ENCODE assay signal across 8 mouse cellular contexts in the genomic region with DNA sequence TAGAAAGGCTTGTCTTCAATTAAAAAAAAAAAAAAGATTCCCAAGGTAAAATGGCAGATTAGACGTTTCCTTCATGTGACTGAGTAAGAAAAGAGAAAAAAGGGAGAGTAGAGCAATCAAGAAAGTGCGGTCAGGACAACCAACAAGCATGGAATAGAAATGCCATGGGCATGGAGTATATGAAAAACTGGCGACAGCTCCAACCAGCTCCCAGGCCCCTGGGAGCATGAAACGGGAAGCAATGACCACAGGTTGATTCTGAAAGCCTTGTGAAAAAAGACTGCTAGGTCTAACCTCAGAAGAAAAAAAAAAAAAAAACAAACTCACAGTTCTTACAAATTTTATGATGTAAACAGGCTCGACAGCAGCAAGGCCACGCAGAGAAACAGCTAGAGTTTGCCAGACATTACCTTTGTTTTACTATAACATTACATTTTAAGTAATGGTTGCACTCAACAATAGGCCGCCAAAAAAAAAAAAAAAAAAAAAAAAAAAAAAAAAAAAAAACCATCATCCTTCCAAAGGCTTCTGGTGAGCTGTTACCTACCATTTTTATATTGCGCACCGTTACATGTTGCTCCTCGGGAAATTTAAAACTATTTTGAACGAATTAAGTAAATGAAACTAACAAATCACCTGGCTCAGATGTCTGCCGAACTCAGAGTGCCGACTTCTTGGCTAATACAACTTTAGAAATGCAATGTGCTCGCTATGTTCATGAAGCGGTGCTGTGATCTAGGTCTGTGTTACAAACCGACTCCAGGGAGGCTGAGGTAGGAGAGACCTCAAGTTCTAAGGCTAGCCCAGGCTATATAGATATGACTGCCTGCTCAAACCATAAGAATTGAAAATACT. TPM values are rescaled to one million over a fixed set of nuclear protein-coding genes. Genes with fewer than 3 reads are reported as not detected.
DNase-seq lines count a peak whose midpoint lies in the region; ATAC-seq and TF ChIP-seq lines count a peak whose summit lies in the region.

No protein-coding gene starts in this region.

- no peaks in the 10 kb centered on the region for H3K27me3 ChIP-seq in forebrain, embryonic 14.5 days (replicated peaks; ENCODE audit: control insufficient read depth, insufficient read depth, low read length)
- H3K27me3 ChIP-seq in liver, embryonic 12.5 days (replicated peaks), result no peaks in the 10 kb centered on the region
- no peaks in the 10 kb centered on the region for H3K27me3 ChIP-seq in stomach, postnatal 0 days (ENCODE audit: control insufficient read depth, insufficient read depth, low read length)

- no peaks in the 10 kb centered on the region for H3K36me3 ChIP-seq in forebrain, embryonic 14.5 days (ENCODE audit: control insufficient read depth, insufficient read depth, low read length)
- no peaks in the 10 kb centered on the region for H3K36me3 ChIP-seq in liver, embryonic 12.5 days
- H3K36me3 ChIP-seq in stomach, postnatal 0 days (ENCODE audit: control insufficient read depth, insufficient read depth, low read length), result no peaks in the 10 kb centered on the region

- no peak for ATAC-seq in forebrain, embryonic 14.5 days
- peak; percentile 48; the same call in 1 of the 2 replicates for ATAC-seq in liver, embryonic 12.5 days
- ATAC-seq in stomach, postnatal 0 days (ENCODE audit: low FRiP score, low TSS enrichment), result no peak

- peaks cover 5% of the 10 kb centered on the region; the same call in 1 of the 2 replicates for H3K4me1 ChIP-seq in forebrain, embryonic 14.5 days (ENCODE audit: control insufficient read depth, insufficient read depth, low read length)
- H3K4me1 ChIP-seq in liver, embryonic 12.5 days, result peaks cover 23% of the 10 kb centered on the region
- no peaks in the 10 kb centered on the region for H3K4me1 ChIP-seq in stomach, postnatal 0 days (replicated peaks; ENCODE audit: control insufficient read depth, insufficient read depth)

- no peak for TF ChIP-seq CTCF in layer of hippocampus, adult 2 months (conservative IDR thresholded peaks at IDR 0.05)
- TF ChIP-seq CTCF in stomach, postnatal 0 days (IDR thresholded peaks at IDR 0.05; ENCODE audit: low read depth), result no peak

- peak overlapping the region; percentile 89; the same call in 1 of the 2 replicates for H3K9ac ChIP-seq in forebrain, embryonic 14.5 days (ENCODE audit: low read length)
- H3K9ac ChIP-seq in liver, embryonic 12.5 days, result peak overlapping the region; percentile 93
- peak overlapping the region; percentile 5 for H3K9ac ChIP-seq in stomach, postnatal 0 days (ENCODE audit: low read length)

- peak overlapping the region; percentile 100; the same call in 1 of the 2 replicates for H3K27ac ChIP-seq in layer of hippocampus, adult 2 months
- 0 out of 2 replicates have a peak overlapping the region, but pooled peaks have one; percentile 52 for H3K27ac ChIP-seq in forebrain, embryonic 14.5 days (ENCODE audit: low read depth, low read length)
- H3K27ac ChIP-seq in liver, embryonic 12.5 days, result peak overlapping the region; percentile 98
- peak overlapping the region; percentile 99; the same call in 1 of the 2 replicates for H3K27ac ChIP-seq in stomach, postnatal 0 days (replicated peaks)

- TF ChIP-seq EP300 in stomach, postnatal 0 days (optimal IDR thresholded peaks at IDR 0.05), result no peak

- H3K4me3 ChIP-seq in layer of hippocampus, adult 2 months, result peak overlapping the region; percentile 98
- peak overlapping the region; percentile 90 for H3K4me3 ChIP-seq in forebrain, embryonic 14.5 days (ENCODE audit: low read depth, low read length)
- peak overlapping the region; percentile 83 for H3K4me3 ChIP-seq in liver, embryonic 12.5 days
- H3K4me3 ChIP-seq in stomach, postnatal 0 days (ENCODE audit: low read depth, low read length), result peak overlapping the region; percentile 92

- no peaks in the 10 kb centered on the region for H3K9me3 ChIP-seq in forebrain, embryonic 14.5 days (replicated peaks; ENCODE audit: control insufficient read depth, low read length)
- no peaks in the 10 kb centered on the region for H3K9me3 ChIP-seq in liver, embryonic 12.5 days (replicated peaks)
- no peaks in the 10 kb centered on the region for H3K9me3 ChIP-seq in stomach, postnatal 0 days (ENCODE audit: control insufficient read depth, low read length)

- H3K4me2 ChIP-seq in forebrain, embryonic 14.5 days (ENCODE audit: low read length), result peak overlapping the region; percentile 59
- H3K4me2 ChIP-seq in liver, embryonic 12.5 days, result peak overlapping the region; percentile 82
- peak overlapping the region; percentile 58 for H3K4me2 ChIP-seq in stomach, postnatal 0 days (replicated peaks; ENCODE audit: low read depth)

- DNase-seq in layer of hippocampus, adult 2 months (ENCODE audit: low spot score in 2 of 2), result no peak
- DNase-seq in layer of hippocampus, adult 11-12 months (ENCODE audit: low spot score), result no peak
- peak; percentile 8 for DNase-seq in adipocyte (ENCODE audit: low spot score)
- DNase-seq in forebrain, embryonic 14.5 days (ENCODE audit: low spot score), result peak; percentile 37
- no peak for DNase-seq in stomach, postnatal 0 days (ENCODE audit: low spot score)
- DNase-seq in layer of hippocampus, adult 9-10 months (ENCODE audit: low spot score), result no peak
- no peak for DNase-seq in gastrocnemius, adult 18-20 months (ENCODE audit: low spot score)

- 24% methylated on average over 16 of the region's 16 CpGs for WGBS in forebrain, embryonic 14.5 days
- whole genome bisulfite sequencing in liver, embryonic 12.5 days (ENCODE audit: insufficient replicate concordance), result 26% methylated on average over 16 of the region's 16 CpGs
- 28% methylated on average over 16 of the region's 16 CpGs for WGBS in stomach, postnatal 0 days

RNA-seq across cellular contexts. Expression of a gene that starts 1.4 kb away (rescaled TPM):
- 10 to 100 TPM; 35.6 to 39.0 TPM for total RNA-seq in layer of hippocampus, adult 2 months (2021)
- 51.9 and 55.7 TPM in 2 replicates for polyA plus RNA-seq in forebrain, embryonic 14.5 days (2014; fragmentation: Nextera tagmentation; extraction: Ambion mirVana)
- polyA plus RNA-seq in liver, embryonic 12.5 days (2016; fragmentation: Nextera tagmentation; extraction: Ambion mirVana), result 15.0 and 15.8 TPM in 2 replicates
- polyA plus RNA-seq in stomach, postnatal 0 days (2015; fragmentation: Nextera tagmentation; extraction: Ambion mirVana), result 14.2 and 15.0 TPM in 2 replicates
- 1 to 10 TPM; 3.3 to 4.3 TPM for total RNA-seq in gastrocnemius, adult 18-20 months (2021)

Comparison
In these comparisons a context has a peak if more than half of its experiments do, and no peak if none do; other contexts are left out.
1. DNase-seq: peak in adipocyte (single experiment) and forebrain, embryonic 14.5 days (single experiment); none in layer of hippocampus, adult 2 months (0 of 2), layer of hippocampus, adult 11-12 months (single experiment), stomach, postnatal 0 days (single experiment), layer of hippocampus, adult 9-10 months (single experiment) and gastrocnemius, adult 18-20 months (single experiment).
2. H3K9ac ChIP-seq: peak in every context shown above with its lines; median percentile 93 in liver, embryonic 12.5 days; 89 in forebrain, embryonic 14.5 days; 5 in stomach, postnatal 0 days.
3. Peak in every context shown above with its lines, with median percentiles within 50 percentile points of each other: H3K27ac ChIP-seq, H3K4me3 ChIP-seq and H3K4me2 ChIP-seq.